Mouse (Mus musculus) liver, embryonic 12.5 days (tissue): ENCODE results near the gene Mrpl43. TPM values are rescaled to one million over a fixed set of nuclear protein-coding genes. Genes with fewer than 3 reads are reported as not detected.
A peak's percentile ranks its signal among the peaks of the same experiment; 100 is the strongest.
"Not testable (repeated sequence)": the region's sequence is repeated elsewhere in the genome, so short reads cannot be mapped to it uniquely, and the experiment has no call there.

Source experiments
- ATAC-seq: fragments of 200-750 bp; cut with Nextera tagmentation; 2 replicates; pipeline ENCODE4 v1.8.0; 2017; ENCODE audit warnings: moderate number of reproducible peaks, mild to moderate bottlenecking, moderate library complexity
- H3K27ac ChIP-seq: fragments of 300-500 bp; sonication (generic); 2 replicates; pipeline ENCODE4 v1.5.1; 2016; ENCODE audit warnings: mild to moderate bottlenecking
- H3K27me3 ChIP-seq: fragments of 300-500 bp; sonication (generic); replicated peaks from 2 replicates; pipeline ENCODE4 v1.6.1; 2016; ENCODE audit warnings: mild to moderate bottlenecking, moderate library complexity
- H3K36me3 ChIP-seq: fragments of 300-500 bp; sonication (generic); 2 replicates; pipeline ENCODE4 v1.6.1; 2016; ENCODE audit warnings: mild to moderate bottlenecking, moderate library complexity
- H3K4me1 ChIP-seq: fragments of 300-500 bp; sonication (generic); 2 replicates; pipeline ENCODE4 v1.6.1; 2016
- H3K4me2 ChIP-seq: fragments of 300-500 bp; sonication (generic); 2 replicates; pipeline ENCODE4 v1.6.1; 2016; ENCODE audit warnings: mild to moderate bottlenecking, moderate library complexity
- H3K4me3 ChIP-seq: fragments of 300-500 bp; sonication (generic); 2 replicates; pipeline ENCODE4 v1.5.1; 2016; ENCODE audit warnings: mild to moderate bottlenecking, moderate library complexity
- H3K9ac ChIP-seq: fragments of 300-500 bp; sonication (generic); 2 replicates; pipeline ENCODE4 v1.6.1; 2016; ENCODE audit warnings: mild to moderate bottlenecking, moderate library complexity
- H3K9me3 ChIP-seq: fragments of 300-500 bp; sonication (generic); replicated peaks from 2 replicates; pipeline ENCODE4 v1.6.1; 2016; ENCODE audit warnings: mild to moderate bottlenecking, moderate library complexity
- WGBS: fragments of 180-500 bp; shearing (Covaris S2); methylation state at CpG from one replicate; pipeline ENCODE4 v1.1.7; 2016; ENCODE audit not compliant: insufficient replicate concordance; 5-methylcytosine and 5-hydroxymethylcytosine counted together
- polyA plus RNA-seq: library from polyadenylated mRNA; unstranded; fragments of >200 nt; fragmentation: Nextera tagmentation; extraction: Ambion mirVana; gene quantifications from 2 replicates; pipeline ENCODE4 v1.2.1, GENCODE M21; 2016

The Mrpl43 gene
- polyA plus RNA-seq, 1 experiment from 2014 or later = 47.6 TPM

DNA sequence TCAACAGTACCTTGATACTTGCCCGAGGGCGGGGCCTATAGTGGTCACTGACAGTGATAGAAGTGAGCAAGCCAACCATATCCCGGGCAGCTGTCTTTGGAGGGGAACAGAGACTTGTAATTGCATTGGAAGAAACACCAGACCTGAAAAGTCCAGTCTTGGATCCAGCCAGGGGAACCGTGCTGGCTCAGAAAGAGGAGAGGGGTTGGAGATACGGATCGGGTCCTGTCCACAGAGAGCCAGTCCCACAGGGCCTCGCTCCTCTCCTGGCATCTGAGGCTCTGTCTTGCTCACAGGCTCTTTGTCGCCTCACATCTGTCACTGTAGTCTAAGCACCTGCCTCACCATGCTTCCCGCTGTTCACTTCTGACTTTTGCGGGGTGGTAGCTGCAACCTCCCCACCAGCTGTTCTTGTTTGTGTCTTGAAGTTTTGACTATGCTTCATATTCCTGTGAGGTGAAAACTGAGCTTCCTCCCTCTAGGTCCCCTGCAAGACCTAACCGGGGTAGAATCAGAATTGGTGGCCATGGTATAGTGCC, 38.2 kb upstream of the Mrpl43 start:
- Histone ChIP-seq H3K27ac (no peak overlapping the region), H3K27me3 (peaks cover 88% of the 10 kb centered on the region)
- 49% methylated on average over 11 of the region's 11 CpGs for WGBS

DNA sequence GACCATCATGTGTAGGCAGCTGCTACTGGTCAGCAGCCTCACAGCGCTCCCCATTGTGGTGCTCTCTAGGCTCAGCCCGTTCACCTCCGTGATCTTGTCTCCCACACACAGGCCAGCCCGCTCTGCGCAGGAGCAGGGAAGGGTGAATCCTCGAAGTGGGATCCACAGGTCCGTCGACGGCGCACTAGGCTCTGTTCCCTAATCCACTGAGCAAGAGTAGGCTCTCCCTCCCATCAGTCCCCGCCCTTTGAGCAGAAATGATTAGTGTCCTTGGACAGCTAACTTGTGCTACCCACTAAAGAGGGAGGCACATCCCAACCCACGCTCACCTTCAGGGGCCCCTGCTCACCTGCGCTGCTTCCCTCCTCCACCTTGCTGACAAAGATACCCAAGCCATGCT, 34.0 kb upstream of the Mrpl43 start:
- Histone ChIP-seq H3K9ac (no peak overlapping the region), H3K27ac (no peak overlapping the region), H3K36me3 (no peaks in the 10 kb centered on the region), H3K4me2 (no peak overlapping the region), H3K4me3 (no peak overlapping the region), H3K27me3 (peaks cover 91% of the 10 kb centered on the region), H3K4me1 (peaks cover 5% of the 10 kb centered on the region; the same call in 1 of the 2 replicates), H3K9me3 (no peaks in the 10 kb centered on the region)
- ATAC-seq = no peak
- 42% methylated on average over 13 of the region's 13 CpGs for WGBS

More for the DNA sequence above, 38.2 kb upstream of the Mrpl43 start:
- no peak for ATAC-seq
- no peaks in the 10 kb centered on the region for H3K9me3 ChIP-seq
- no peak overlapping the region for H3K4me3 ChIP-seq
- no peaks in the 10 kb centered on the region for H3K36me3 ChIP-seq
- no peak overlapping the region for H3K4me2 ChIP-seq
- no peak overlapping the region for H3K9ac ChIP-seq
- peaks cover 31% of the 10 kb centered on the region for H3K4me1 ChIP-seq

DNA sequence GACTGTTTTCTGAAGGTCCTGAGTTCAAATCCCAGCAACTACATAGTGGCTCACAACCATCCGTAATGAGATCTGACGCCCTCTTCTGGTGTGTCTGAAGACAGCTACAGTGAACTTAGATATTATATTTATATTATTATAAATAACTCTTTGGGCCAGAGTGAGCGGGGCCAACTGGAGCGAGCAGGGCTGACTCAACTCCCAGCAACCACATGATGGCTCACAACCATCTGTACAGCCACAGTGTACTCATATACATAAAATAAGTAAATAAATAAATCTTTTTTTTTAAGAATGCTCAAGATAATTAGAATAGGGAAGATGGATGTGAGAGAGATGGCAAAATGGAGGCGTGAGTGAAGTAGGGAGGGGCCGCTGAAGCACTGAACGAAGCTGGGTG, 32.0 kb upstream of the Mrpl43 start:
- H3K36me3 ChIP-seq = not testable (repeated sequence)

DNA sequence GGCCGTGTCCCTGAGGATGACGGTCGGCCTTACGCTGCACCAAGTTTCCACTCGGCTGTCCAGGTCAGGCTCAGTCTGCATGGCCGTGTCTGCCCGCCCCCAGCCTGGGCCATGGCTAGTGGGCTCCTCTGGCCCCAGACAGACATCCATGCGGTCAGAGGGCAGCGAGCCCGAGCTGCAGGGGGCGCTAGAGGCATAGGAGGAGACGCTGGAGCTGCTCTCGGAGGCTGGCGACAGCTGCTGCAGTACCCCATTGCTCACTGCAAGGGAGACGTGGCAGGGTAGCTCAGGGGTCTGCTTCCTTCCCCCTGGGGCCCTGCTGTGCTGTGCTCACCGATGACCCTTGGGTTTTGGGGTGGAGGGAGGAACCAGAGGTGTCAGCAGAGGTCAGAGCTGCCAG, 30.6 kb upstream of the Mrpl43 start:
- WGBS = 26% methylated on average over 16 of the region's 16 CpGs
- ATAC-seq = peak; percentile 46
- H3K27ac ChIP-seq = no peak overlapping the region

More for the DNA sequence above, 32.0 kb upstream of the Mrpl43 start:
- H3K4me3 ChIP-seq, H3K4me1 ChIP-seq, H3K27ac ChIP-seq, ATAC-seq, H3K9ac ChIP-seq, H3K4me2 ChIP-seq, H3K9me3 ChIP-seq: not testable (repeated sequence)
- WGBS = 73% methylated on average over 7 of the region's 7 CpGs
- peaks cover 71% of the 10 kb centered on the region for H3K27me3 ChIP-seq

DNA sequence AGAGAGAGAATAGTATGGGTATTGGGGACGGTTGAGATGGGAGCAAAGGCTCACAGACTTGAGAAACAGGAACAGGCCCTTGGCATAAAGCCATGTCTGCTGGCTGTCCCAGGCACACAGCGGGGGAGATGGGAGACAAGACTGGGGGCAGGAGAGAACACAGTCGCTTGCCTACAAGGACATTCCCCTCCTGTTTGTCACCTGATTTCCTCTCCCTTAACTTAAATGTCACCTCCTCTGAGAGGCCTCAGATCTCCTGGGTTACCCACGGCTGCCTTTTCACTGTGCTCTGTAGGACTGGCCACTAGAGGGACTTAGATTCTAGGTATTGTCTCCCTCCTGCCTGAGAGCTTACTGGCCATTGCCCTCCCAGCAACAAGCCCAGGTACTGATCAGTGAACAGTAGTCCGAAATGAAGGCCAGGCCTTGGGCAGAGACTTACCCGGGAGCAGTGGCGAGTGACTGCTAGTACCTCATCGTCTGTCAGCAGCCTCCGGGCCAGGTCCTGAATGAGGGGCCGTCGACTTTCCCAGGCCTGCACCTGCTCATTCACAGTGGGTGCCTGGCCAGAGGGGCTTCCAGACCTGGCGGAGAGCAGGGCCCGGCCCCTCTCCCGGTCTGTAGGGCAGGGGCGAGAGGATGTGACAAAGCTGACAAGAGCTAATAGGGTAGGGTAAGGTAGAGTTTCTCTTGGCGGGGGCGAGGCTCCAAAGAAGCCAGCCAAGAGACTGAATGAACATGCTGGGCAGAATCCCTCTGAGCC, 26.5 kb upstream of the Mrpl43 start:
- ATAC-seq = no peak
- H3K4me3 ChIP-seq = no peak overlapping the region

More for the DNA sequence above, 30.6 kb upstream of the Mrpl43 start:
- H3K4me1 ChIP-seq = peaks cover 5% of the 10 kb centered on the region; the same call in 1 of the 2 replicates
- H3K9me3 ChIP-seq = no peaks in the 10 kb centered on the region
- no peaks in the 10 kb centered on the region for H3K36me3 ChIP-seq
- no peak overlapping the region for H3K9ac ChIP-seq
- peaks cover 60% of the 10 kb centered on the region for H3K27me3 ChIP-seq
- H3K4me3 ChIP-seq = no peak overlapping the region
- H3K4me2 ChIP-seq = no peak overlapping the region

DNA sequence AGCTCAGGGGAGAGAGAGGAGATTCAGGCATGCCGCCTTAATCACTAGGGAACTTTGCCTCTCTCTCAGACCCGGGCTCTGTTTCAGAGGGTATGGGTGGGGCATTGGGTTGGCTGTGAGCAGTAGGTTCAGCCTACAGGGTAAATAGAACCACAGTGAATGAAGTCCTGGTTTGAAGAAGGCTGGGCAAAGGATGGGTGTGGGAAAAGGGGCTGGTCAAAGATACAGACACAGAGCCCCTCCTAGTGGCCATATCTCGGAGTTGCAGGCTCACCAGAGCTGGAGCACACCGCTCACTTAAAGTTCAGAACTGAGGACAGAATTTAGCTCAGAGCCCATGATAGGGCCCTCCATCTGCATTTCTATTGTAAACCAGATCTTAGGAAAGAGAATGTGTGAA, 25.5 kb upstream of the Mrpl43 start:
- H3K9me3 ChIP-seq = no peaks in the 10 kb centered on the region
- no peak overlapping the region for H3K9ac ChIP-seq
- no peak overlapping the region for H3K4me2 ChIP-seq
- peaks cover 26% of the 10 kb centered on the region for H3K27me3 ChIP-seq
- WGBS = 29% methylated on average over 4 of the region's 4 CpGs
- peaks cover 19% of the 10 kb centered on the region for H3K4me1 ChIP-seq
- H3K27ac ChIP-seq = no peak overlapping the region
- peaks cover 11% of the 10 kb centered on the region for H3K36me3 ChIP-seq
- no peak overlapping the region for H3K4me3 ChIP-seq
- peak; percentile 9; the same call in 1 of the 2 replicates for ATAC-seq

More for the DNA sequence above, 26.5 kb upstream of the Mrpl43 start:
- 55% methylated on average over 17 of the region's 17 CpGs for WGBS
- Histone ChIP-seq H3K27me3 (peaks cover 34% of the 10 kb centered on the region), H3K36me3 (peaks cover 3% of the 10 kb centered on the region), H3K9me3 (no peaks in the 10 kb centered on the region), H3K9ac (no peak overlapping the region), H3K27ac (no peak overlapping the region), H3K4me1 (peaks cover 23% of the 10 kb centered on the region), H3K4me2 (no peak overlapping the region)

DNA sequence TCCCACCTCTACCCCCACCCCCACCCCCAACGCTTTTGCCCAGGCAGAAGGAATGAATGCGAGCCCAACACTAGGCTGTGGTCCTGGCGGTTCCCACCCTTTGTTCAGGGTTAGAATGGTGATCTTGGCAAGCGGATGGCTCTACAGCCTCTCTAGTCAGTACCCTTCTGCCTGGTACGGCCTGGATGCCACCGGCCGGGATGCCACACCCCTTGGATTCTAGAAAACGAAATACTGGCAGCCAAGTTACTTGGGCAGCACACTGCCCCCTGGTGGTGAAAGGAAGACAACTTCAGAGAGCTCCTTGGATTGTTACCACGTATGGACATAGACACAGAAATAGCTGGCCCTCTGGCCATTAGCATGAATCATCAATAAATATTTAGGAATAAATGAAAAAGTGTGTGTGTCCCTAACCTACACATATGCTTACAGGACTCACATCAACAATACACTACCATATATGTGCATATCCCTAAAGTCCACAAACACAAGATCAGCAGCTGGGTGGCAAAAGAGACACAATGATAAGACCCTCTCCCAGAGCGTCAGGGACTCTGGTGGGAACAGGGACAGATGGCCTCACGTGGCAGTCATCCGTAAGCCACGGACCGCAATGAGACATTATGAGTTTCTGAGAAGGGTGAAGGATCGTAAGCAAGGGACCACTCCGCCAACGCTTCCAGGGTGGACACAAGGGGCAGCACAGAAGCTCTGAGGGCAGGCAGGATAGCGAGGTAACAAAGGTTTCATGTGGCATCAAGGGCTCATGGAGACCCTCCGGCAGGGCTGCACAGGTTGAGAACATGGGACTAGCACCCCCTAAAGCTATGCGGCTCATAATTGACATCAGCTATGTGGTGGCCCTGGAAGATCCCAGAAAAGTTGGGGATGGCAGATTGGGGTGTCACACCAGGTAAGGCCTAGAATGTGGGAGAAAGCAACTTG, 24.8 kb upstream of the Mrpl43 start:
- 37% methylated on average over 20 of the region's 20 CpGs for WGBS
- Histone ChIP-seq H3K9me3 (no peaks in the 10 kb centered on the region), H3K4me2 (peak overlapping the region; percentile 55), H3K9ac (no peak overlapping the region), H3K36me3 (peaks cover 19% of the 10 kb centered on the region), H3K27me3 (peaks cover 18% of the 10 kb centered on the region), H3K4me1 (peaks cover 18% of the 10 kb centered on the region), H3K27ac (no peak overlapping the region), H3K4me3 (peak overlapping the region; percentile 18)
- ATAC-seq = peak; percentile 30; the same call in 1 of the 2 replicates

DNA sequence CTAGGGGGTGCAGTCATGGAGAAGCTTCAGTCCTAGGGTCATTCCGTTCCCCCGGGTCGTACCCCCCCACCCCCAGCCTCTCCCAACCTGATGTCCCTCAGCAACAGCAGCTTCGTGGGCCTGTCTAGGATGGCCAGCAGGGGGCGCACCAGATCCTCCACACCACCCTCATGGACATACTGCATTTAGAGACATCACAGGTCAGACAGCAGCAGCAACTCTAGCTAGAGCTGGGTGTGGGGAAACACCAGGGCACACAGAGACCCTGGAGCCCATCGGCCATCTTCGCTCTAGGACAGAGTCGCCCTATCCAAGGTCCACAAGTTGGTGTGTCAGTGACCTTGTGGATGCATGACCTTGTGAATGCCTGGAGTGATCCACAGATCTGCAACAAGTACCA, 23.9 kb upstream of the Mrpl43 start:
- H3K4me2 ChIP-seq = peak overlapping the region; percentile 55; the same call in 1 of the 2 replicates
- no peaks in the 10 kb centered on the region for H3K9me3 ChIP-seq
- H3K36me3 ChIP-seq = peaks cover 28% of the 10 kb centered on the region
- H3K27ac ChIP-seq = no peak overlapping the region
- no peak overlapping the region for H3K9ac ChIP-seq
- H3K4me1 ChIP-seq = peaks cover 18% of the 10 kb centered on the region
- no peak overlapping the region for H3K4me3 ChIP-seq
- ATAC-seq = peak; percentile 13; the same call in 1 of the 2 replicates
- WGBS = 22% methylated on average over 8 of the region's 8 CpGs
- H3K27me3 ChIP-seq = peaks cover 10% of the 10 kb centered on the region; the same call in 1 of the 2 replicates

DNA sequence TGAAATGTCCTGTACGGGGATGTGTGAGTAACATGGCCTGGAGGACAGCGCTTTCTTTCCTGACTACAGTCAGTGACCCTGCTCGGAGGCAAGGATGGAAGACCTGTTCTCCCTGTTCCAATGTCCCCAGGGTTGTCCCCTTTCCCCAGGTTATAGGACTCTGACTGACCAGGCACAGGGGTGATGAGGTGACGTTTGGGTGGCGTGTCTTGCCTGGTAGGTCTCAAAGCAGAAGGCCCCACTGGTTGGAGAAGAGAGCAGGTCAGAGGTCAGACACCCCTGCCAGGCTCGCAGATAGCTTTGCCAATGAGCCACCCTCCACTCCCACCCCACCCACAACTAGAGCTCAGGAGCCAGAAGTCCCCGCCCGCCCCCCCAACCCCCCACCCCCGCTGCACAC, 23.3 kb upstream of the Mrpl43 start:
- Histone ChIP-seq H3K4me3 (no peak overlapping the region), H3K36me3 (peaks cover 33% of the 10 kb centered on the region), H3K4me2 (no peak overlapping the region), H3K27ac (no peak overlapping the region), H3K4me1 (peaks cover 18% of the 10 kb centered on the region), H3K27me3 (peaks cover 10% of the 10 kb centered on the region; the same call in 1 of the 2 replicates), H3K9me3 (no peaks in the 10 kb centered on the region), H3K9ac (no peak overlapping the region)
- no peak for ATAC-seq
- WGBS = 41% methylated on average over 8 of the region's 9 CpGs

DNA sequence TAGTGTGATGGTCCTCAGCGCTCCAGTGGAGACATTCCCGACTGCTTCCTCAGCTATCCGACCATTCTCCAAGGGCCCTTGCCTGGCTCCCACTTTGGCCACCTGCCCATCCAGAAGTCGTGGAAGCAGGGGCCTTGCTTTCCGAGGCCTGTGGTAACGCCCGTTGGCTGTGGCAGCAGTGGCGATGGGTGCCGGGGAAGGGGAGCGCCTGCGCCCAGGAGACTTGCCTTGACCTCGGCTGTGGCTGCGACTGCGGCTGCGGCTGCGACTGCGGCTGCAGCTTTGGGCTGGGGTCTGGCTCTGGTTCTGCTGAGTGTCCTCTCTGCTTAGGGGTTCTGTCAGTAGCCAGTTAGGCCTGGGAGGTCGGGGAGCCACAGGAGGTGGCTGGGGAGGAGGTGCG, 22.5 kb upstream of the Mrpl43 start:
- ATAC-seq = no peak
- Histone ChIP-seq H3K27ac (no peak overlapping the region), H3K4me2 (no peak overlapping the region), H3K9me3 (no peaks in the 10 kb centered on the region), H3K4me1 (peaks cover 18% of the 10 kb centered on the region), H3K36me3 (peaks cover 39% of the 10 kb centered on the region), H3K9ac (no peak overlapping the region), H3K4me3 (no peak overlapping the region), H3K27me3 (peaks cover 10% of the 10 kb centered on the region; the same call in 1 of the 2 replicates)
- WGBS = 60% methylated on average over 19 of the region's 19 CpGs

DNA sequence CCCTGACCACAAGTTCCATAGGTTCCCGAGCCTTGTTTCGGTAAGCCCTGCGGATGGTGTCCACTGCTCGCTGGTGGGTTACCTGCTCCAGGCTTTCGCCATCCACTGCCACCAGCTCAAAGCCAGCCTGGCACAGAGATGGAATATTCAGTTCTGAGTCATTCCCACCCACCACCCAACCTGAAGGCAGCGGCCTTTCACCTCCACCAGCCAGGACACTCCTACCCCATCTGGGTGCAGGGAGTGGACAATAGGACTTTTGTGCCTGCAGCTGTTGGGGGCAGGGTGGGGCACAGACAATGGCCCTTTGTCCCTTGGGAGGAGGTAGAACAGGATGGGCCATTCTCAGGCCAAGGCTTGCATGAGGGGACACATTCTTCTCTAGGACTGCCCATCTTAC, 21.6 kb upstream of the Mrpl43 start:
- Histone ChIP-seq H3K9me3 (no peaks in the 10 kb centered on the region), H3K36me3 (peaks cover 43% of the 10 kb centered on the region), H3K27ac (no peak overlapping the region), H3K4me2 (no peak overlapping the region), H3K9ac (no peak overlapping the region), H3K4me1 (peaks cover 18% of the 10 kb centered on the region), H3K4me3 (no peak overlapping the region), H3K27me3 (peaks cover 8% of the 10 kb centered on the region; the same call in 1 of the 2 replicates)
- ATAC-seq = no peak
- WGBS = 75% methylated on average over 6 of the region's 6 CpGs
